Mouse (Mus musculus) thymus, adult 2 months (tissue): ENCODE measurements around the gene Sumo3.

Experiments used
- CTCF ChIP-seq: fragments of 200-500 bp; IDR thresholded peaks from 2 replicates; pipeline ENCODE4 v1.5.1; 2012; ENCODE audit warnings: mild to moderate bottlenecking, control low read depth, low read length, moderate library complexity, borderline replicate concordance; ENCODE audit not compliant: control insufficient read depth, poor library complexity, insufficient read depth; ENCODE audit errors: extremely low read depth
- POLR2A ChIP-seq: fragments of 200-500 bp; IDR thresholded peaks from 2 replicates; pipeline ENCODE4 v1.6.1; 2012; ENCODE audit warnings: mild to moderate bottlenecking, low read length, control low read depth, moderate library complexity; ENCODE audit not compliant: control insufficient read depth, poor library complexity, insufficient read depth; ENCODE audit errors: extremely low read depth

GRCm38 (mm10) chr10:77643160-77643559 is 37.3 kb downstream of the Sumo3 start:
- no peak for TF ChIP-seq POLR2A
- no peak for TF ChIP-seq CTCF
